Comparison of ENCODE assay signal across 8 mouse cellular contexts in genomic region chr3:96719173-96719572, GRCm38 (mm10). TPM values are rescaled to one million over a fixed set of nuclear protein-coding genes. Genes with fewer than 3 reads are reported as not detected.
DNase-seq lines count a peak whose midpoint lies in the region; ATAC-seq and TF ChIP-seq lines count a peak whose summit lies in the region.

No protein-coding gene starts in this region.

- DNase-seq in embryo, embryonic 10 days (ENCODE audit: low spot score) = peak; percentile 71
- DNase-seq in embryo, embryonic 9.5 days (ENCODE audit: extremely low spot score) = no peak
- DNase-seq in midbrain, embryonic 10.5 days (ENCODE audit: low spot score) = peak; percentile 38
- DNase-seq in kidney, postnatal 36 days = peak; percentile 50 to 72
- peak; percentile 50 for DNase-seq in naive thymus-derived CD4-positive, alpha-beta T cell, adult 2 months (ENCODE audit: low read depth)
- no peak for DNase-seq in frontal cortex, postnatal 14 days (ENCODE audit: low spot score in 2 of 2)

- no peaks in the 10 kb centered on the region; the same call in 1 of the 2 replicates for H3K4me1 ChIP-seq in midbrain, embryonic 10.5 days
- H3K4me1 ChIP-seq in midbrain, embryonic 16.5 days (ENCODE audit: control insufficient read depth, insufficient read depth, low read length) = no peaks in the 10 kb centered on the region
- H3K4me1 ChIP-seq in cortical plate, adult 2 months (ENCODE audit: control insufficient read depth, insufficient read depth, low read length) = no peaks in the 10 kb centered on the region

- WGBS in midbrain, embryonic 10.5 days = 30% methylated on average over 14 of the region's 14 CpGs
- WGBS in midbrain, embryonic 16.5 days = 39% methylated on average over 14 of the region's 14 CpGs

- TF ChIP-seq CTCF in cortical plate, adult 2 months (IDR thresholded peaks at IDR 0.05; ENCODE audit: extremely low read depth, insufficient read depth, low read length) = peak; percentile 53

- no peak for ATAC-seq in midbrain, embryonic 16.5 days

- H3K27ac ChIP-seq in midbrain, embryonic 10.5 days (replicated peaks) = no peak overlapping the region
- no peak overlapping the region for H3K27ac ChIP-seq in midbrain, embryonic 16.5 days (ENCODE audit: low read length)
- H3K27ac ChIP-seq in cortical plate, adult 2 months (ENCODE audit: insufficient read depth, low read length) = no peak overlapping the region

- H3K4me2 ChIP-seq in midbrain, embryonic 16.5 days (ENCODE audit: low read length) = no peak overlapping the region

- no peaks in the 10 kb centered on the region for H3K27me3 ChIP-seq in midbrain, embryonic 10.5 days (ENCODE audit: low read depth, poor library complexity, severe bottlenecking)
- H3K27me3 ChIP-seq in midbrain, embryonic 16.5 days (ENCODE audit: control insufficient read depth, insufficient read depth, low read depth, low read length) = no peaks in the 10 kb centered on the region

- H3K4me3 ChIP-seq in midbrain, embryonic 10.5 days = no peak overlapping the region
- no peak overlapping the region for H3K4me3 ChIP-seq in midbrain, embryonic 16.5 days (ENCODE audit: low read depth, low read length)
- H3K4me3 ChIP-seq in cortical plate, adult 2 months (ENCODE audit: insufficient read depth, low read length) = peak overlapping the region; percentile 38

- no peak for TF ChIP-seq POLR2A in cortical plate, adult 2 months (IDR thresholded peaks at IDR 0.05; ENCODE audit: extremely low read depth, insufficient read depth, low read length)

- H3K9ac ChIP-seq in midbrain, embryonic 16.5 days (ENCODE audit: low read depth, low read length) = no peak overlapping the region

- H3K36me3 ChIP-seq in midbrain, embryonic 10.5 days = peaks cover 92% of the 10 kb centered on the region
- H3K36me3 ChIP-seq in midbrain, embryonic 16.5 days (ENCODE audit: control insufficient read depth, insufficient read depth, low read length) = peaks cover 29% of the 10 kb centered on the region

- no peaks in the 10 kb centered on the region for H3K9me3 ChIP-seq in midbrain, embryonic 10.5 days (replicated peaks)
- no peaks in the 10 kb centered on the region for H3K9me3 ChIP-seq in midbrain, embryonic 16.5 days (replicated peaks; ENCODE audit: control insufficient read depth, low read length, poor library complexity, severe bottlenecking)

RNA-seq across cellular contexts. Expression of gene Polr3c, which starts 8.3 kb away (rescaled TPM):
- polyA plus RNA-seq in midbrain, embryonic 10.5 days (2016; fragmentation: Nextera tagmentation; extraction: Ambion mirVana) = 44.3 and 47.0 TPM in 2 replicates
- 33.3 and 34.0 TPM in 2 replicates for polyA plus RNA-seq in midbrain, embryonic 16.5 days (2015; fragmentation: Nextera tagmentation; extraction: Ambion mirVana)
- 35.3 and 36.5 TPM in 2 replicates for polyA plus RNA-seq in cortical plate, adult 2 months (2012; rRNA removed)

RNA-seq across cellular contexts. Expression of gene Rnf115, which starts 8.3 kb away (rescaled TPM):
- polyA plus RNA-seq in midbrain, embryonic 10.5 days (2016; fragmentation: Nextera tagmentation; extraction: Ambion mirVana) = 73.0 and 73.5 TPM in 2 replicates
- polyA plus RNA-seq in midbrain, embryonic 16.5 days (2015; fragmentation: Nextera tagmentation; extraction: Ambion mirVana) = 71.4 and 75.8 TPM in 2 replicates
- polyA plus RNA-seq in cortical plate, adult 2 months (2012; rRNA removed) = 52.3 and 54.9 TPM in 2 replicates

RNA-seq across cellular contexts. Expression of gene Nudt17, which starts 10.8 kb away (rescaled TPM):
- 16.6 and 20.0 TPM in 2 replicates for polyA plus RNA-seq in midbrain, embryonic 10.5 days (2016; fragmentation: Nextera tagmentation; extraction: Ambion mirVana)
- 16.0 and 17.2 TPM in 2 replicates for polyA plus RNA-seq in midbrain, embryonic 16.5 days (2015; fragmentation: Nextera tagmentation; extraction: Ambion mirVana)
- polyA plus RNA-seq in cortical plate, adult 2 months (2012; rRNA removed) = 16.8 and 19.6 TPM in 2 replicates

RNA-seq across cellular contexts. Expression of gene Pias3, which starts 23.0 kb away (rescaled TPM):
- polyA plus RNA-seq in midbrain, embryonic 10.5 days (2016; fragmentation: Nextera tagmentation; extraction: Ambion mirVana) = 50.6 and 57.3 TPM in 2 replicates
- 38.7 and 41.6 TPM in 2 replicates for polyA plus RNA-seq in midbrain, embryonic 16.5 days (2015; fragmentation: Nextera tagmentation; extraction: Ambion mirVana)
- 24.6 and 25.4 TPM in 2 replicates for polyA plus RNA-seq in cortical plate, adult 2 months (2012; rRNA removed)

RNA-seq across cellular contexts. Expression of gene Ankrd35, which starts 49.2 kb away (rescaled TPM):
- 0.06 and 0.29 TPM in 2 replicates for polyA plus RNA-seq in midbrain, embryonic 10.5 days (2016; fragmentation: Nextera tagmentation; extraction: Ambion mirVana)
- polyA plus RNA-seq in midbrain, embryonic 16.5 days (2015; fragmentation: Nextera tagmentation; extraction: Ambion mirVana) = 2.9 and 3.2 TPM in 2 replicates
- polyA plus RNA-seq in cortical plate, adult 2 months (2012; rRNA removed) = 7.8 and 8.5 TPM in 2 replicates

Comparison
In these comparisons a context has a peak if more than half of its experiments do, and no peak if none do; other contexts are left out.
1. DNase-seq: peak in embryo, embryonic 10 days (single experiment), midbrain, embryonic 10.5 days (single experiment), kidney, postnatal 36 days (2 of 2) and naive thymus-derived CD4-positive, alpha-beta T cell, adult 2 months (single experiment); none in embryo, embryonic 9.5 days (single experiment) and frontal cortex, postnatal 14 days (0 of 2).